In the genomic region with DNA sequence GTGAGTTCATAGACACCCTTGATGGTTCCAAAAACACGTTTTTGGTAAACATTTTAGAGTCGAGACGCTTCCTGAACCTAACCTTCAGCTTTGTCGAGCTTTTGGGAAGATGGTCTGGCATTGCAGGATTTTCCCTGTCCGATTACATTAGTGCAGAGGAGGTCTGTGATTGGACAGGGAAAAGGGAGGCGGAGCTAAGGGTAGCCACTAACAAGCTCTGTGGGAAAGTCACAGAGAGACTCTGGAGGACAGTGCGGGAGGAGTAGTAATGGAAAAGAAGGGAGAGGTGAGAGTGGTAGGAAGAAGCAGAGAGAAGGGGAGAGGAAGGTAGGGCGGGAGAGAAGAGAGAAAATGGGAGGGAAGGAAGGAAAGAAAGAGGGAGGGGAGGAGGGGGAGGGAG, we compare ENCODE assay signal across 17 mouse cellular contexts.
DNase-seq lines count a peak whose midpoint lies in the region; ATAC-seq and TF ChIP-seq lines count a peak whose summit lies in the region.
"Had no signal": no experiment of that assay in that cellular context is flagged by ENCODE, and none has a peak within 500 bp of the region (broad histone marks: within the 10 kb centered on the region; RNA-seq: fewer than 3 reads in every experiment).

No protein-coding gene starts in this region.

- H3K36me3 ChIP-seq in forebrain, embryonic 12.5 days (replicated peaks) = no peaks in the 10 kb centered on the region
- no peaks in the 10 kb centered on the region for H3K36me3 ChIP-seq in forebrain, embryonic 14.5 days (ENCODE audit: control insufficient read depth, insufficient read depth, low read length)
- no peaks in the 10 kb centered on the region for H3K36me3 ChIP-seq in lung, embryonic 14.5 days (ENCODE audit: insufficient read depth)
- H3K36me3 ChIP-seq: embryonic facial prominence, embryonic 12.5 days; heart, embryonic 10.5 days; limb, embryonic 10.5 days; liver, embryonic 13.5 days; midbrain, embryonic 12.5 days had no signal

- no peak for DNase-seq in forebrain, embryonic 14.5 days (ENCODE audit: low spot score)
- peak; percentile 30 for DNase-seq in lung, embryonic 14.5 days
- DNase-seq in lung, adult 2 months = no peak
- DNase-seq in brain, embryonic 14.5 days (ENCODE audit: low read depth) = peak; percentile 41
- DNase-seq in retina, embryonic 14.5 days (ENCODE audit: low spot score) = peak; percentile 31
- DNase-seq in testis, postnatal 14 days (ENCODE audit: low spot score) = no peak
- DNase-seq: cerebellum, adult 9-10 months; gastrocnemius, postnatal 10 days; kidney, postnatal 10 days; layer of hippocampus, adult 9-11 months; liver, embryonic 13.5 days; lung, postnatal 14 days had no signal

- no peak overlapping the region for H3K4me3 ChIP-seq in forebrain, embryonic 12.5 days (replicated peaks)
- no peak overlapping the region for H3K4me3 ChIP-seq in forebrain, embryonic 14.5 days (ENCODE audit: low read depth, low read length)
- H3K4me3 ChIP-seq in lung, embryonic 14.5 days (ENCODE audit: low read depth, low read length) = no peak overlapping the region
- H3K4me3 ChIP-seq in lung, adult 2 months (replicated peaks; ENCODE audit: extremely low read depth, low read depth, low read length) = no peak overlapping the region
- H3K4me3 ChIP-seq: embryonic facial prominence, embryonic 12.5 days; heart, embryonic 10.5 days; limb, embryonic 10.5 days; liver, embryonic 13.5 days; midbrain, embryonic 12.5 days had no signal

- no peak overlapping the region for H3K27ac ChIP-seq in forebrain, embryonic 12.5 days
- no peak overlapping the region for H3K27ac ChIP-seq in forebrain, embryonic 14.5 days (ENCODE audit: low read depth, low read length)
- H3K27ac ChIP-seq in lung, embryonic 14.5 days (ENCODE audit: low read depth) = no peak overlapping the region
- H3K27ac ChIP-seq: embryonic facial prominence, embryonic 12.5 days; heart, embryonic 10.5 days; limb, embryonic 10.5 days; liver, embryonic 13.5 days; midbrain, embryonic 12.5 days had no signal

- no peaks in the 10 kb centered on the region for H3K4me1 ChIP-seq in forebrain, embryonic 12.5 days
- no peaks in the 10 kb centered on the region for H3K4me1 ChIP-seq in forebrain, embryonic 14.5 days (ENCODE audit: control insufficient read depth, insufficient read depth, low read length)
- H3K4me1 ChIP-seq in lung, embryonic 14.5 days (ENCODE audit: insufficient read depth) = 0 out of 2 replicates have a peak, but pooled peaks cover 2% of the 10 kb centered on the region
- no peaks in the 10 kb centered on the region for H3K4me1 ChIP-seq in lung, adult 2 months (ENCODE audit: control insufficient read depth, insufficient read depth, low read length)
- H3K4me1 ChIP-seq: liver, embryonic 13.5 days; midbrain, embryonic 12.5 days had no signal

- no peaks in the 10 kb centered on the region for H3K9me3 ChIP-seq in forebrain, embryonic 12.5 days
- H3K9me3 ChIP-seq in forebrain, embryonic 14.5 days (replicated peaks; ENCODE audit: control insufficient read depth, low read length) = no peaks in the 10 kb centered on the region
- no peaks in the 10 kb centered on the region for H3K9me3 ChIP-seq in lung, embryonic 14.5 days (ENCODE audit: low read depth, low read length)
- H3K9me3 ChIP-seq: embryonic facial prominence, embryonic 12.5 days; heart, embryonic 10.5 days; limb, embryonic 10.5 days; midbrain, embryonic 12.5 days had no signal

- TF ChIP-seq POLR2A in lung, adult 2 months (IDR thresholded peaks at IDR 0.05; ENCODE audit: borderline replicate concordance, extremely low read depth, low read depth, low read length) = no peak
- no peak for TF ChIP-seq POLR2A in brain, embryonic 14.5 days (IDR thresholded peaks at IDR 0.05; ENCODE audit: borderline replicate concordance, extremely low read depth, insufficient read depth, insufficient read length, poor library complexity, severe bottlenecking)

- no peak for TF ChIP-seq CTCF in lung, embryonic 14.5 days (IDR thresholded peaks at IDR 0.05; ENCODE audit: low read depth)
- TF ChIP-seq CTCF in lung, adult 2 months (IDR thresholded peaks at IDR 0.05; ENCODE audit: insufficient read depth, low read length) = no peak
- TF ChIP-seq CTCF in brain, embryonic 14.5 days (IDR thresholded peaks at IDR 0.05; ENCODE audit: borderline replicate concordance, extremely low read depth, insufficient read depth, insufficient read length) = no peak

- no peaks in the 10 kb centered on the region for H3K27me3 ChIP-seq in forebrain, embryonic 12.5 days
- H3K27me3 ChIP-seq in forebrain, embryonic 14.5 days (replicated peaks; ENCODE audit: control insufficient read depth, insufficient read depth, low read length) = no peaks in the 10 kb centered on the region
- H3K27me3 ChIP-seq in lung, embryonic 14.5 days (ENCODE audit: insufficient read depth, low read length) = no peaks in the 10 kb centered on the region
- H3K27me3 ChIP-seq: embryonic facial prominence, embryonic 12.5 days; liver, embryonic 13.5 days; midbrain, embryonic 12.5 days had no signal

- ATAC-seq in forebrain, embryonic 12.5 days (ENCODE audit: low FRiP score) = 0 out of 2 replicates have a peak, but pooled peaks have one; percentile 61
- no peak; the same call in 1 of the 2 replicates for ATAC-seq in forebrain, embryonic 14.5 days
- no peak for ATAC-seq in lung, embryonic 14.5 days (ENCODE audit: insufficient read depth)

- H3K9ac ChIP-seq in forebrain, embryonic 12.5 days = no peak overlapping the region
- H3K9ac ChIP-seq in forebrain, embryonic 14.5 days (ENCODE audit: low read length) = no peak overlapping the region
- H3K9ac ChIP-seq in lung, embryonic 14.5 days = no peak overlapping the region
- H3K9ac ChIP-seq: embryonic facial prominence, embryonic 12.5 days; liver, embryonic 13.5 days; midbrain, embryonic 12.5 days had no signal

- 40% methylated on average over 8 of the region's 8 CpGs for WGBS in forebrain, embryonic 12.5 days
- 37% methylated on average over 8 of the region's 8 CpGs for WGBS in forebrain, embryonic 14.5 days
- WGBS in lung, embryonic 14.5 days = 38% methylated on average over 8 of the region's 8 CpGs
- 41% methylated on average over 8 of the region's 8 CpGs for WGBS in lung, adult 2 months

- no peak overlapping the region; the same call in 1 of the 2 replicates for H3K4me2 ChIP-seq in forebrain, embryonic 12.5 days
- H3K4me2 ChIP-seq in forebrain, embryonic 14.5 days (ENCODE audit: low read length) = no peak overlapping the region
- no peak overlapping the region for H3K4me2 ChIP-seq in lung, embryonic 14.5 days
- H3K4me2 ChIP-seq: embryonic facial prominence, embryonic 12.5 days; liver, embryonic 13.5 days; midbrain, embryonic 12.5 days had no signal

Comparison
In these comparisons a context has a peak if more than half of its experiments do, and no peak if none do; other contexts are left out.
1. DNase-seq: peak in lung, embryonic 14.5 days (single experiment), brain, embryonic 14.5 days (single experiment) and retina, embryonic 14.5 days (single experiment); none in forebrain, embryonic 14.5 days (single experiment), lung, adult 2 months (single experiment) and testis, postnatal 14 days (single experiment).